Mouse (Mus musculus) urinary bladder, postnatal 36 days (tissue): ENCODE results near the gene Pfn3.
"Not testable (repeated sequence)": the region's sequence is repeated elsewhere in the genome, so short reads cannot be mapped to it uniquely, and the experiment has no call there.

ENCODE experiments used
- DNase-seq, 2 experiments: peaks; one replicate each; pipeline ENCODE4 v3.0.0; 2022; ENCODE audit warnings: low spot score in 2 of 2, mixed read lengths in 1 of 2

The Pfn3 gene

GRCm38 (mm10) chr13:55414743-55415380 lies at the start of gene Pfn3:
Gene Pfn3 (minus strand): TSS chr13:55415232.
- no peak for DNase-seq

GRCm38 (mm10) chr13:55464027-55464884 lies 49.2 kb upstream of the Pfn3 start, which contains the start of gene Prr7:
Gene Prr7 (plus strand): TSS chr13:55464267.
- DNase-seq: no peak

- no peak for DNase-seq
These were observed 48.5 kb upstream of the Pfn3 start for GRCm38 (mm10) chr13:55463399-55464026.

- DNase-seq: no peak
These were observed 47.9 kb upstream of the Pfn3 start for GRCm38 (mm10) chr13:55462965-55463364.

GRCm38 (mm10) chr13:55451785-55452549 lies 36.9 kb upstream of the Pfn3 start:
- DNase-seq: no peak

GRCm38 (mm10) chr13:55451296-55451695 lies 36.3 kb upstream of the Pfn3 start:
- DNase-seq: no peak

GRCm38 (mm10) chr13:55450511-55450980 lies 35.5 kb upstream of the Pfn3 start:
- DNase-seq: peak in 1 of 2 experiments; percentile 76

GRCm38 (mm10) chr13:55449679-55450441 lies 34.8 kb upstream of the Pfn3 start:
- DNase-seq: no peak

GRCm38 (mm10) chr13:55449205-55449604 lies 34.2 kb upstream of the Pfn3 start:
- no peak for DNase-seq

GRCm38 (mm10) chr13:55448131-55448530 lies 33.1 kb upstream of the Pfn3 start:
- DNase-seq: no peak

- no peak for DNase-seq
These were observed 32.5 kb upstream of the Pfn3 start for GRCm38 (mm10) chr13:55447543-55447943.

GRCm38 (mm10) chr13:55446483-55447105 lies 31.6 kb upstream of the Pfn3 start:
- no peak for DNase-seq

- DNase-seq: no peak
These were observed 30.5 kb upstream of the Pfn3 start for GRCm38 (mm10) chr13:55445361-55446091.

- peak; percentile 99 for DNase-seq
These were observed 29.9 kb upstream of the Pfn3 start, which contains the start of gene Grk6 for GRCm38 (mm10) chr13:55444937-55445315. Gene Grk6 (plus strand): TSS chr13:55445072.

GRCm38 (mm10) chr13:55444286-55444936 lies 29.4 kb upstream of the Pfn3 start:
- no peak for DNase-seq

- DNase-seq: no peak
These were observed 28.8 kb upstream of the Pfn3 start for GRCm38 (mm10) chr13:55443799-55444285.

GRCm38 (mm10) chr13:55437111-55437629 lies 22.1 kb upstream of the Pfn3 start:
- DNase-seq: not testable (repeated sequence)

- DNase-seq: no peak
These were observed 17.1 kb upstream of the Pfn3 start for GRCm38 (mm10) chr13:55431889-55432685.
